Mouse (Mus musculus): ENCODE results near the gene Fgl2. TPM values are rescaled to one million over a fixed set of nuclear protein-coding genes. Genes with fewer than 3 reads are reported as not detected.

Fgl2 gene
- polyA plus RNA-seq, 1 experiment from 2014 or later: 1.5 TPM

DNA sequence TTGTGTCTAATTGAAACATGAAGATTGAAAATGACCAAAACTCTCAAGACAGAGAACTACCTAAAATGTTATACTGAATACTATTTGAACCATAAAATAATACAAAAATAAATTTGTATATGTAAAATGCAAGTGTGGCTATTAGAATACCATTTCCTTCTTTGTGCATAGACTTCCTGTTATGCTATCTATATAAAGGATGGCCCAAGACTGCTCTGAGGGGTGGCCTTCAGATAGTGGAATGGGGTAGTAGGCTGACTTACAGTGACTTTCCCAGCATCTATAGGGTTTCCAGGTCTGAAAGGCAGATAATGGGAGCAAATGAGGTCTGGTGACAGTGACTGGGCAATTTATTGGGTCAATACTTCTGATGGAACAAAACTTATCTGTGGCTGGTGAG lies 14.9 kb downstream of the Fgl2 start:
- Histone ChIP-seq H3K9ac (no peak overlapping the region), H3K27ac (no peak overlapping the region), H3K4me1 (peaks cover 23% of the 10 kb centered on the region), H3K36me3 (no peaks in the 10 kb centered on the region), H3K9me3 (replicated peaks) (no peaks in the 10 kb centered on the region), H3K4me3 (no peak overlapping the region), H3K4me2 (no peak overlapping the region), H3K27me3 (replicated peaks) (no peaks in the 10 kb centered on the region)
- ATAC-seq: no peak

DNA sequence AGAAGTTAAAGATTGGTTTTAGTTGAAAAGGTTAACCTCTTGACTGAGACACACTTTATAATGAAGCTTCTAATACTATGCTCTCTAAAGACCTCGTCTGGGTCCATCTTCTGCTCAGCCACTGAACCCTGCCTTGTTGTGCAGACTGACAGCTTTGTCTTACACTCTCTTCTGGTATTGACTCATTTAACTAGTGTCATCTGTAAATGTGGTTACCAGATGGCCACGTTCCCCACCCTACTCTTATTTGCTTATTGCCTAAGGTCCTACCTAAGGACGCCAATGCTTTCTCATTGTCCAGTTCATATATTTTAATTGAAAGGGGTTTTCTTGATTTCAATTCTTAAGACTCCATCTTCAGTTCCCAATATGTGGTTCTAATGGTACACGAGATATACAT lies 16.4 kb downstream of the Fgl2 start:
- ATAC-seq: no peak
- WGBS (ENCODE audit: insufficient replicate concordance): 53% methylated on average over 4 of the region's 4 CpGs
- no peak overlapping the region for H3K27ac ChIP-seq
- no peaks in the 10 kb centered on the region for H3K9me3 ChIP-seq (replicated peaks)
- no peak overlapping the region for H3K4me2 ChIP-seq
- H3K36me3 ChIP-seq: no peaks in the 10 kb centered on the region
- H3K4me1 ChIP-seq: peaks cover 16% of the 10 kb centered on the region
- no peak overlapping the region for H3K4me3 ChIP-seq
- H3K27me3 ChIP-seq (replicated peaks): no peaks in the 10 kb centered on the region
- H3K9ac ChIP-seq: no peak overlapping the region

DNA sequence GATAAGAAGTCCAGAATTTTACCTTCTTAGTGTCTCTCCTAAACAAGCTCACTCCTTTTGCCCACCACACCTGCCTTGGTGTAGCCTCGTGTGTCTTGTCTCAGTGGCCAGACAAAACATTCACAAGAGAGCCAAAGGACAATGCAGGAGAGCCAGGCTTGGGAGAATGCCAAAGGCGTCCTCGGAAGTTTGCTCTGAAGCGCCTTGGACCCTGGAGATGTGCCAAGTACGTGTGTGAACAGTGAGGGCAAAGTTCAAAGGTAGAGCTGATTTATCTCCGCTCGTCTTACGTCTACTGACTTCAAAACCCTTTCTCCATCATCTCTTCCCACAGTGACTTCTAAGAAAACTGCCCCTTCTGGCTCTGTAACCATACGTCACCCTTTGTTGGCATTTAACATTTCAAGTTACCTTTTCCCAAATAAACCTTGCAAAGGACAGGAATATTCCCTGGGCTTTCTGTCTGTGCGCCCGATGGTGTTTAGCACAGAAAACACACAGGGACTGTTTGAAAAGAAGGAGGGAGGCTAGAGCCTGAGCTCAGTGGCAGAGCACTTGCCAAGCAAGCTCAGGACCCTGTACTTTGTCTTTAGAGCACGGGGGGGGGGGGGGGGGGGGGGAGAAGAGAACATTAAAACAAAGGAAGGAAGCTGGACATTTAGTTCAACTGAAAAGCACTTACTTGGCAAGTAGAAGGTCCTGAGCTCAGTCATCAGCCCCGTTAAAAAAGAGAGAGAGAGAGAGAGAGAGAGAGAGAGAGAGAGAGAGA lies 19.4 kb downstream of the Fgl2 start:
- Histone ChIP-seq H3K4me1 (peaks cover 13% of the 10 kb centered on the region), H3K9me3 (replicated peaks) (no peaks in the 10 kb centered on the region), H3K27ac (no peak overlapping the region), H3K9ac (no peak overlapping the region), H3K27me3 (replicated peaks) (no peaks in the 10 kb centered on the region), H3K4me3 (no peak overlapping the region), H3K36me3 (no peaks in the 10 kb centered on the region), H3K4me2 (no peak overlapping the region)
- WGBS (ENCODE audit: insufficient replicate concordance): 56% methylated on average over 13 of the region's 13 CpGs
- ATAC-seq: no peak

DNA sequence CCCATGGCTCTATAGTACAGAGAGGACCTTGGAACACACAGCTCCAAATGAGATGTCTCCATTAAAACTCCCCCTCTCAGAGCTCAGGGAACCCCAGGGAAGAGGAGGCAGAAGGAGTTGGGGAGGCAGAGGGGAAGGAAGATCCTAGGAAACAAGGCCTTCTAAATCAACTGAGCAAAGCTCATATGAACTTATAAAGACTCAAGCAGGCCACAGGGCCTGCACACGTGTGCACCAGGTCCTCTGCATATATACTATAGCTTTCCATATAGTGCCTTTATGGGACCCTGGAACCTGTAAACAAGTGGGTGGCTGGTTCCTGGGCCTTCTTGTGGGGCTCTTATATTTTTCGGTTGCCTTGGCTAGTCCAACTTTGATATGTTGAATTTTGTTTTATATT lies 22.1 kb downstream of the Fgl2 start:
- ATAC-seq: no peak
- Histone ChIP-seq H3K36me3 (no peaks in the 10 kb centered on the region), H3K4me2 (no peak overlapping the region), H3K27me3 (replicated peaks) (no peaks in the 10 kb centered on the region), H3K27ac (no peak overlapping the region), H3K9me3 (replicated peaks) (no peaks in the 10 kb centered on the region), H3K4me3 (no peak overlapping the region), H3K9ac (no peak overlapping the region), H3K4me1 (peaks cover 13% of the 10 kb centered on the region)
- WGBS (ENCODE audit: insufficient replicate concordance): 56% methylated on average over 2 of the region's 2 CpGs

DNA sequence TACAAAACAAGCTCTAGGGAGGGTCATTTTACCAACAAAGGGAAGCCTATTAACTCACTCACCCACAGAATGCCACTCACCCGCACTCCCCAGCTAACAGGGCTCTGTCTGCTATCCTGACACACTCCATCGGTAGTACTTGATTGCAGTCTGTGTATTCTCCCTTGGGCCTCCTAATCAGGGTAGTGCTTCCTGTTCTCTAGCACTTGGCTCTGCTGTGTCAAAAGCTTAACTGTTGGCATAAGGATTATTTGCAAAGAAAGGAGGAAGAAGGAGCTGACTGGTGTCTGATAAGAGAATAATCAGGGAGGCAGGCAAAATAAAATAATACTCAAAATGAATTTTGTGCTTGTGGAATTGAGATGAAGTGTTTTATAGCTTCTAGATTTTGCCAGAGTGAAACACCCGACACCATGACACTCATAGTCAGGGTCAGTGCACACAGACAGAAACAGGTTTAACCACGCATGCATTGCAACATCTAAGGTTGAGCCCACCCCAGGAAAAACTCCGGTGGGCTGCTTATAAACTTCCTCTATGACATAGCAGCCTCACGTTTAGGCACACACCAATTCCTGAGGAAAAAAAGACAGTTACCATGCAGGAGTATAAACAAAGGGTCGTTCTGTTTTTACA lies 22.9 kb downstream of the Fgl2 start:
- ATAC-seq: no peak
- Histone ChIP-seq H3K4me3 (no peak overlapping the region), H3K4me2 (no peak overlapping the region), H3K9me3 (replicated peaks) (no peaks in the 10 kb centered on the region), H3K4me1 (peaks cover 13% of the 10 kb centered on the region), H3K27me3 (replicated peaks) (no peaks in the 10 kb centered on the region), H3K27ac (no peak overlapping the region), H3K36me3 (no peaks in the 10 kb centered on the region), H3K9ac (no peak overlapping the region)
- 12% methylated on average over 7 of the region's 7 CpGs for WGBS (ENCODE audit: insufficient replicate concordance)

DNA sequence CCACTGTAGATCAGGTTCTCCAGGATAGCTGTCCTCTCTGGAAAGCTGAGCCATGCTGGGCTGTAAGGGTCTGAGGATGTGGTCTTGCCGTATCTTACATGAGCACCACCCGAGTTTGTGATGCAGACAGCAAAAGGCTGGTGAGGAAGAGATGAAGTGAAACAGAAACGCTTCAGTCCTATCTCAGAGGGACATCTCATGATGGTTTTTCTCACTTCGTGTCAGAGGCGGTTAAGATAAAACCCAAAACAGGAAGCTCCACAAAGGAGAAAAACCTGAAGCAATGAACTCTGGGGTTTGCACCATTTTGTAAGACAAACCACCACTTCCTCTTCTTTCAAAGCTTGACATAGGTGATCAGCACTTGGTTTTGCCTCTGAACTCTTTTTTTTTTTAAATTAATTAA lies 38.8 kb downstream of the Fgl2 start:
- 15% methylated on average over 5 of the region's 5 CpGs for WGBS (ENCODE audit: insufficient replicate concordance)
- no peaks in the 10 kb centered on the region for H3K27me3 ChIP-seq (replicated peaks)
- no peak overlapping the region for H3K9ac ChIP-seq
- ATAC-seq: no peak
- peaks cover 6% of the 10 kb centered on the region; the same call in 1 of the 2 replicates for H3K4me1 ChIP-seq
- peak overlapping the region; percentile 29 for H3K4me2 ChIP-seq
- peak overlapping the region; percentile 65 for H3K27ac ChIP-seq
- H3K9me3 ChIP-seq (replicated peaks): no peaks in the 10 kb centered on the region
- H3K36me3 ChIP-seq: no peaks in the 10 kb centered on the region
- H3K4me3 ChIP-seq: no peak overlapping the region

DNA sequence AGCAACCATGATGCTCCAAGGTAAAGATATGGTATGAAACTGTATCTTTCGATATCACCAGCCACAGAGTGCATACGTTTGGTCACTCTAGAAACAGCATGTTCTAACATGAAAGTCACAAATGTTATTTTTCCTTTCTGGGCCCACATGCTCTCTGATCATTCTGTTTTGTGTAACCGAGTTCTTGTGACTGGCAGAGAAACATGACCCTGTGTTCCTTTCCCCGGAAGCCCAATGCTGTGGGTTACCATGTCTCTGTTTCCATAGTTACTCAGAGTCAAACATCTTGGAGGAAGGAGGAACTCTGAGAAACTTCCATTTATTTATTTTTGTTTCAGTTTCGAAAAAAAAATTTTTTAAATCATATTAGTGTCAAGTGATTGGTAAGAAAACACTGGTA lies 39.6 kb downstream of the Fgl2 start:
- Histone ChIP-seq H3K9me3 (replicated peaks) (no peaks in the 10 kb centered on the region), H3K4me2 (no peak overlapping the region), H3K27ac (peak overlapping the region; percentile 1; the same call in 1 of the 2 replicates), H3K27me3 (replicated peaks) (no peaks in the 10 kb centered on the region), H3K9ac (no peak overlapping the region), H3K36me3 (no peaks in the 10 kb centered on the region), H3K4me3 (no peak overlapping the region), H3K4me1 (peaks cover 6% of the 10 kb centered on the region; the same call in 1 of the 2 replicates)
- ATAC-seq: no peak
- WGBS (ENCODE audit: insufficient replicate concordance): 51% methylated on average over 5 of the region's 5 CpGs

DNA sequence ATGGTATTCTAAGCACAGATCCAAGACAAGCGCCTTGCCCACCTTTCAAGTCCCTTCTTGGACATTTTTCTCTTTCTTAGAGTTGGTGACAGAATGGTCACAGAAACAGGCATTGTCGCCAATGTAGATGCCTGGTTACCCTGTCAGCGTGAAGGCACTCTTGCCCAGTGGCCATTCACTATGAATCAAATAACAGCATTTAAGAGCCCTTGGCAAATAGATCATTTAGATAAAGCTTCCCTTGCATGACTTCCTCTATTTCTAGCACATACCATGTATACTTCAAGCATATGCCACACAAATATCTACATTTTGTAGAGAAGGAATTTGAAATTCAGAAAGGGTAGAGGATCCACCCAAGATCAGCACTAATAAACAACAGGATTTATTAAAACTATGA lies 40.9 kb downstream of the Fgl2 start:
- Histone ChIP-seq H3K4me3 (no peak overlapping the region), H3K27ac (no peak overlapping the region), H3K4me1 (peaks cover 6% of the 10 kb centered on the region; the same call in 1 of the 2 replicates), H3K9ac (no peak overlapping the region), H3K36me3 (no peaks in the 10 kb centered on the region), H3K4me2 (no peak overlapping the region), H3K27me3 (replicated peaks) (no peaks in the 10 kb centered on the region), H3K9me3 (replicated peaks) (no peaks in the 10 kb centered on the region)
- WGBS (ENCODE audit: insufficient replicate concordance): 68% methylated on average over 3 of the region's 3 CpGs
- ATAC-seq: no peak

DNA sequence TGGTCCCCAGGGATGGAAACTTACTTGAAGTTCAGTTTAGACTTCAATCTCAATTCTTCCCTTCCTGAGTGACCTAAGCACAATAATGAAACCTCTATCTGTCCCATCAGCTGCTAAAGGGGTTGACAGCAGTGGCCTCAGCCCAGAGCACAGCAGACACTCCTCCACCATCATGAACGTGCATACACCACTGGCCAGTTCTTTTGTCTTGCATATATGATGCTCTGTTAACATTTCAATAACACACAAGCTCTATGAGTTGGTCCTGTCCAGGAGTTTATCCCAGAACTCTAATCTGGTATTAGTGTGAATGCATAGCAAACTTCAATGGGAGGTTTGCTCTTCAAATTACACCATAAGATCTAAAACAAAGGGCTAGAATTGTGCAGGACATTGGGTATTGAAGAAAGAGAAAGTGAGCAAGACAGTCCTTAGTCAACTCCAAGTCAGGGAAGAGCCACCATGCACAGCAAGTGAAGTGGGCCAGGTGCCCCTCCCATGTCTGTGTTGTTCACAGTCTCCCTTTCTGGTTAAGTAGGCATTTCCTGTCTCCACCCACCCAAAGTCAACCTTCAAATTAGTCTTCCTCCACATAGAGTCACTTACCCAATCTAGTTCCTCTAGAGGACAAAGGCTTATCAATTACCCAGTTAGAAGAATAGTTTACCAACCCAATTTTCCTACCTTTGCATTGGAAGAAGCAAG lies 41.8 kb downstream of the Fgl2 start:
- no peak overlapping the region for H3K9ac ChIP-seq
- H3K36me3 ChIP-seq: no peaks in the 10 kb centered on the region
- H3K27ac ChIP-seq: no peak overlapping the region
- ATAC-seq: no peak
- 32% methylated on average over 1 of the region's 1 CpGs for WGBS (ENCODE audit: insufficient replicate concordance)
- H3K4me3 ChIP-seq: no peak overlapping the region
- no peak overlapping the region for H3K4me2 ChIP-seq
- peaks cover 6% of the 10 kb centered on the region; the same call in 1 of the 2 replicates for H3K4me1 ChIP-seq
- no peaks in the 10 kb centered on the region for H3K27me3 ChIP-seq (replicated peaks)
- H3K9me3 ChIP-seq (replicated peaks): no peaks in the 10 kb centered on the region

DNA sequence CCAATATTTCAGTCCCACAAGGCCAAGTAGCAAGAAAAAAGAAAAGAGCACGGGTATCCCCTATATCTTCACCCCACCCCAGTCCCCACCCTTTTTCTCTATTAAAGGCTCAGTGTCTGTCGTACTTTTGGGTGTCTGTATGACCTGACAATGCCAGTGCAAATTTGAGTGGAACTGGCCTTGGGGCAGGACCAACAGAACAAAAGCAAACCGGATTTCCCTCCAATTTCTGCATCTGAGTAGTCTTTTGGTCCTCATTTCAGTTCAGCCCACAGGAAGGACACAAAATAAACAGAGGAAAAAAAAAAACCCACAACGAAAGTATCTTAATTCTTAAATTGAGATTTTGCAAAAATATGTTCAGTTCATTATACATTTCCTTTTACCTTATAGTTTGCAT lies 46.2 kb downstream of the Fgl2 start:
- Histone ChIP-seq H3K9ac (no peak overlapping the region), H3K27me3 (replicated peaks) (no peaks in the 10 kb centered on the region), H3K9me3 (replicated peaks) (no peaks in the 10 kb centered on the region), H3K4me3 (no peak overlapping the region), H3K4me2 (no peak overlapping the region), H3K27ac (no peak overlapping the region), H3K36me3 (no peaks in the 10 kb centered on the region), H3K4me1 (no peaks in the 10 kb centered on the region)
- no peak for ATAC-seq
- WGBS (ENCODE audit: insufficient replicate concordance): 50% methylated on average over 4 of the region's 4 CpGs

DNA sequence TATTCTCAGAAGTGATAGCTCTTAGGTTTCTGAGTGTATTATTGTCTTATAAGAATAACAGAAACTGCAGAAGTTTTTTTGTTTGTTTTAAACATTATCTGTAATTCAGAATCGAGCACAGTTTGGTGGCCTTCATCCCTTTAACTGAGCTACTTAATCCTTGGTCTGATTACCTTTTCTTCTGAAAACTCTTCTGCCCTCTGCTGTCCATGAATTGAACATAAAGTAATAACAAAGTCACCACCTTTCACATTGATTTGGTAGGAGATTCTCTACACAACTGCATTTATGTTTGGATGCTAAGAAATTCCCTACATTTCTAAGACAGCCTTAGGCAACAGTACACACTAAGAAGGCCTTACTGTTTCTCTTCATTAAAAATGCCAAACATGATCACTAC lies 48.2 kb downstream of the Fgl2 start:
- WGBS (ENCODE audit: insufficient replicate concordance): 18% methylated on average over 1 of the region's 1 CpGs
- no peak overlapping the region for H3K9ac ChIP-seq
- H3K4me1 ChIP-seq: peaks cover 9% of the 10 kb centered on the region; the same call in 1 of the 2 replicates
- H3K4me2 ChIP-seq: no peak overlapping the region
- H3K27me3 ChIP-seq (replicated peaks): no peaks in the 10 kb centered on the region
- no peak overlapping the region for H3K27ac ChIP-seq
- H3K4me3 ChIP-seq: no peak overlapping the region
- no peaks in the 10 kb centered on the region for H3K9me3 ChIP-seq (replicated peaks)
- no peak for ATAC-seq
- H3K36me3 ChIP-seq: no peaks in the 10 kb centered on the region

All from liver, embryonic 12.5 days (tissue).